Mouse (Mus musculus): Measurements from ENCODE around the gene Gpr55.
"Not testable (repeated sequence)": the region's sequence is repeated elsewhere in the genome, so short reads cannot be mapped to it uniquely, and the experiment has no call there.

The Gpr55 gene

GRCm38 (mm10) chr1:85960873-85961272, at the start of gene Gpr55:
TSS of gene Gpr55 (minus strand) at chr1:85961007.
- no peak for DNase-seq (ENCODE audit: low read depth)

GRCm38 (mm10) chr1:86007778-86008177, 47.0 kb upstream of the Gpr55 start:
- DNase-seq (ENCODE audit: low read depth) = peak; percentile 90

GRCm38 (mm10) chr1:86006040-86006439, 45.2 kb upstream of the Gpr55 start:
- no peak for DNase-seq (ENCODE audit: low read depth)

GRCm38 (mm10) chr1:86005540-86005939, 44.7 kb upstream of the Gpr55 start:
- DNase-seq (ENCODE audit: low read depth) = no peak

DNA sequence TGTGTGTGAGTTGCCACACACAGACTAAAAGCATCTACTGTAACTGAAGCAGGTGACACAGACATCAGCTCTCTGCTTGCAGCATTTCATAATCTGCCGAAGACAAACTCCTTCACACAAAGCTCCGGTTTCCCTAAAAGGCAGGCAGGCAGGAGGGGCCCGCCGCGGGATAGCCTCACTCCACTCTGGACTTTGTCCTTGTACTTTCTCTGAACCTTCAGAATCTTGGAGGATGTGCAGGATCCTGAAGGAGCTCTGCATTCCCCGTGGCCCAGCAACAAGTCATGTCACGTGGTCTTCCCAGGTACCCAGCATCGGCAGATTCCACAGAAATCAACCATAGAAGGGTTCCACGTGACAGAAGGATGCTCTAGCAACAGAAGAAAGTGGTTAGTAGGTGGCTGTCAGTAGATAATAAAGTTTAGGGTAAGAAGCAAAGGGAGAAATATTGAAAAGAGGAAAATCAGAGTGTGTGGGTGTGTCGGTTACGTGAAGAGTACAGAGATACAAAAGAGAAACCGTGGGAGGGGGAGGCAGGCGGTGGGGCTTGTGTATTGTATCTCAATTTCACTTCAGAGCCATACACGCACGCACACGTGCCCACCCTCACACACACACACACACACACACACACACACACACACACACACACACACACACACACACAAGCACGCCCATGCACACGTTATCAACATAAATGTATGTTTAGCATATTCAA, 39.2 kb upstream of the Gpr55 start:
- no peak for DNase-seq (ENCODE audit: low read depth)

DNA sequence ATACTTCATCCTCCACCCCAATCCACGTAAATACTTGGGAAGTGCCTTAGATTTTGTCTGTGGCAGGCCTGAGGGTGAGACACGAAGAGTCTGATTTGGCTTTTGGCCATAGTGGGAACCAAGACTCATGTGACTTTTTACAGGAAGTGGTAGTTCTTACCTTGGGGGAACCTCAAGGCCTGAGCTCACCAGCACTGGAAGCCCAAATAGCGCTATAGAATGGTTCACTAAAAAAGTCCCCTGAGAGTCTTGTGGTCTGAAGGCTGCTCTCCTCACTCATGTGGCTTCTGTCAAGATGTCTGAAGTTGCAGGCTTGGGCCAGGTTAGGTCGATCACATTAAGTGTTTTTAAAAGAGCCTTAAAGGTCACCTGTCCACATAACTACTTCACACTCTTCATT, 37.2 kb upstream of the Gpr55 start:
- no peak for DNase-seq (ENCODE audit: low read depth)

DNA sequence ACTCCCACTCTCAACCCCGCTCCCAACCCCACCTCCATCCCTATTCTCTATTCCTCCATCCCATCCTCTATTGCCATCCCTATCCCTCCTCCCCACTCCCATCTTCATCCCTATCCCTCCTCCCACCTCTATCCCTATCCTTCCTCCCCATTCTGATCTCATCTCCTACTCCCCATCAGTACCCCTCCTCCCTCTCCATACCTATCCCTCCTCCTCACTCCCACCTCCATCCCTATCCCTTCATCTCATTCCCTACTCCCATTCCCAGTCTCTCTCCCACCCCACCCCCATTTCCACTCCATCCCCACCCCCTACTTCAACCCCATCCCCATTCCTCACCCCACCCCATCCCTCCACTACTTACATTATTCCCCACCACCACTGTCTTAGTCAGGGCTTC, 36.4 kb upstream of the Gpr55 start:
- no peak for DNase-seq (ENCODE audit: low read depth)

GRCm38 (mm10) chr1:85993541-85993940, 32.7 kb upstream of the Gpr55 start:
- DNase-seq (ENCODE audit: low read depth) = no peak

DNA sequence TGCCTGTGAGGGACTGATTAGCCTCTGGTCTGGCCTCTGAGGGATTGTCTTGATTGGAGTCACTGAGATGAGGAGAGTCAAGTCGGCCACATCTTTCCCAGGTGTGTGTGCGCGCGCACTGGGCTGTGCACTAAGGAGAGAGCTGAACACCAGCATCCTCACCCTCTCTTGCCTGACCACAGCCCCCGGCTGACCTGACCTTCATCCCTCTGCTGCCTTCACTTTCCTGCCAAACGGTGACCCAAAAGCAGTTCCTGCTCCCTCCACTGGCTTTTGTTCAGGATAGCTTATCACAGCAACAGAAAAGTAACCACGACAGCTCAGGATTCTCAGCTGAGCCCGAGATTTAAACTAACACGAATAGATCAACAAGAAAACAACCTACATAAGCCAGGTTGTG, 31.4 kb upstream of the Gpr55 start:
- DNase-seq (ENCODE audit: low read depth) = no peak

DNA sequence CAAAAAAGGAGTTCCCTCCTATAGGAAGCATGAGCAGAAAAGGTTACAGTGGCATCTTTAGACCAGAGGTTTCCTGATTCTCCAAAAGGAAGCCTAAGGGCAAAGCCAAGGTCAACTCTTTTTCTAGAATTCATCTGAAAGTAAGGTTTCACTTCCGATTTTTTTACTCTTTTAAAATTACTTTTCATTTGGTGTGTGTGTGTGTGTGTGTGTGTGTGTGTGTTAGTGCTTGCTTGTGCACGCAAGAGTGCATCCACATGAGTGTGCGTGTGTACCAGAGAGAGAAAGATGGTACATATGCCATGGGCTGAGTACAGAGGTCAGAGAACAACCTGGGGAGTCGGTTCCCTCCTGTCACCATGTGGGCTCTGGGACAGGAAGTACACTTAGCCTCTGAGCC, 28.1 kb upstream of the Gpr55 start:
- DNase-seq (ENCODE audit: low read depth) = not testable (repeated sequence)

- DNase-seq (ENCODE audit: low read depth) = no peak
These were observed 27.5 kb upstream of the Gpr55 start for GRCm38 (mm10) chr1:85988351-85988750.

DNA sequence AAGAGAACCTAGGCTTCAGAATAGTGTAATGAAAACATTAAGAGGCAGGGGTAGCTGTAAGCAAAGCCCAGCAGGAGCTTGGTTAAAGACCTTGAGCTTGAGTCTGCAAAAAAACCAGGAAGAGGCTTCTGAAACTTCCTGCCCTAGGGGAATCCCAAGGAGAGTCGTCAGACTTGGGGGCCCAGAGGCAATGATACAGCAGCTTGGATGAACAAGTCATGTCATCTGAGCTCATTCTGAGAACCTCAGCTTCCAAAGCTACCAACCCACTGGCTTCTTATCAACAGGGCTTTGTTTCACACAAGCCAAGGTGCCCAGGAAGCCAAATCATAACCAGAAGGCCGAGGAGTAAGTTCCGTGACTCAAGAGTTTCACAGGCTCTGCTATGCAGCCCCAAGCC, 25.0 kb upstream of the Gpr55 start:
- no peak for DNase-seq (ENCODE audit: low read depth)

GRCm38 (mm10) chr1:85981738-85982357, 21.0 kb upstream of the Gpr55 start:
- DNase-seq (ENCODE audit: low read depth) = no peak

DNA sequence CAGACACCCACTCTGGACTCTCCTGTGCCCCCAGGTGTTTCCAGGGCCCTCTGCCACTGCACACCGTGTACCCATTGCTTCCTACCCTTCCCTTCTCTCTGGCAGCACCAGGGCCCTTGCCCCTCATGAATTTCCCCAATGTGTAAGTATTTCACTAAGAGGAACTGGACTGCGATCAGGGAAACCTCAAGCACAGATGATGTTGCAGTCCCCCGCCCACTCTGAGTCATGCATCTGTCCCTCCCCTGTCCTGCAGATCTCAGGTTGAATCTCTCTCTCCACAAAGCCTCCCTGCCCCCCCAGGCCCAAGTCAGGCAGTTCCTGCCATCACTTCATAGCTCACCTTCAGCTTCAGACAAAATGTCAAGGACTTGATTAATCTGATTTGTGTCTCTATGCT, 16.9 kb upstream of the Gpr55 start:
- DNase-seq (ENCODE audit: low read depth) = no peak

GRCm38 (mm10) chr1:85973468-85973877, 12.7 kb upstream of the Gpr55 start:
- DNase-seq (ENCODE audit: low read depth) = no peak

DNA sequence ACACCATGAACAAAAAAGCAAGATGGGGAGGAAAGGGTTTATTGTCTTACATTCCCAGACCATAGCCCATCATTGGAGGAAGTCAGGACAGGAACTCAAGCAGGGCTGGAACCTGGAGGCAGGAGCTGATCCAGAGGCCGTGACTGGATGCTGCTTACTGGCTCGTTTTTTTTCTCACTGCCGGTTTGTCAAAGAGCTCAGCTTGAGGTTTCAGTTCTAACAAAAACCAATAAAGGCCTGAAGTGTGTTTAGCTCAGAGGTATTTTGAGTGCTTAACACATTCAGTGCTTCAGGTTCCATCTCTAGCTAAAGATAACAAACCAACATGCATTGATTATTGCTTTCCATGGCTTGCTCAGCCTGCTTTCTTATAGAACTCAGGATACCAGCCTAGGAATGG, 11.5 kb upstream of the Gpr55 start:
- DNase-seq (ENCODE audit: low read depth) = no peak

GRCm38 (mm10) chr1:85971070-85971469, 10.3 kb upstream of the Gpr55 start:
- no peak for DNase-seq (ENCODE audit: low read depth)

DNA sequence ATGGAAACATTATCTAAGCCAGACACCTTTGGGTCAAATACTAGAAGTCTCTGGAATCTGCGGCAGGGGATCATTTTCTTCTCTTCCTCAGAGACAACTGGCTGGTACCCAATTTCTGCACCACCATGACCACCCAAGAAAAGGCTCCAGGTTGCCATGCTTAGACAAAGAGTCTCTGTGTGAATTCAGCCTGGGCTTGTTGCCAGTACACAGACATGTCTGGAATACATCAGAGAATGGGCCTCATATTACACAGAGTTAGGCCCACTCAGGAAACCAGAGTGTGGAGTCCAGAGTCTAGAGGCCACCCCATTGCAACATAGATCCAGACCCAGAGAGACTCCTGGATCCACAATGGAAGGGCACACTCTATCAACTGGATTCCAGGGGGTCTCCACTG, 8.7 kb upstream of the Gpr55 start:
- DNase-seq (ENCODE audit: low read depth) = peak; percentile 42

DNA sequence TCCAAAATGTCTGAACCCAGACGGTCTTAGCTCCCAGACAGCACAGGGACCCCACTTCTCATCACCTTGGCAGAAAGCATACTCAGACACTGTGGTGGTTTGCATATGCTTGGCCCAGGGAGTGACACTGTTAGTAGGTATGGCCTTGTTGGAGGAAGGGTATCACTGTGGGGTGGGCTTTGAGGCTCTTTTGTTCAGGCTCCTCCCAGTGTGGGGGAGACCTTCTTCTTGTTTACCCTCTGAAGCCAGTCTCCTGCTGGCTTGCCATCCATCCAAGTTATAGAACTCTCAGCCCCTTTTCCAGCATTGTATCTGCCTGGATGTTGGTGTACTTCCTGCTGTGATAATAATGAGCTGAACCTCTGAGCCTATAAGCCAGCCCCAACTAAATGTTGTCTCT, 8.3 kb upstream of the Gpr55 start:
- no peak for DNase-seq (ENCODE audit: low read depth)

DNA sequence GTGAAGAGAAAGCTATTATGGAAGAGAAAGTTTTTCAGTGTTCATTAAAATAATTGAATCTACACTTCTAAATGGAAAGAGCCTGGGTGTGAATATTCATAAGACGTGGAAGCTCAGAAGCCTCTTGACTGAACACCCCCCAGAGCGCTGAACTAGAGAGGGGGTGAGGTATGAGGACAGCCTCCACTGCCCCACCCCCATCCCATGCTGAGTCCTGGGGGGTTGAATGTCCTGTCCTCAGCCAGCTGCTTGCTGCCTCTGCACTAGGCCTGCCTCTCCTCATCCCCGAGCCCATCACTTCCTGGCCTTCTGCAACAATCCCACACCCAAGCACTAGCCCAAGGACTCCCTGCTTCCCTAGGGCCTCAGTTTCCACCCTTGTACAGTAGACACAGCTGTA, 5.0 kb upstream of the Gpr55 start:
- DNase-seq (ENCODE audit: low read depth) = no peak

DNA sequence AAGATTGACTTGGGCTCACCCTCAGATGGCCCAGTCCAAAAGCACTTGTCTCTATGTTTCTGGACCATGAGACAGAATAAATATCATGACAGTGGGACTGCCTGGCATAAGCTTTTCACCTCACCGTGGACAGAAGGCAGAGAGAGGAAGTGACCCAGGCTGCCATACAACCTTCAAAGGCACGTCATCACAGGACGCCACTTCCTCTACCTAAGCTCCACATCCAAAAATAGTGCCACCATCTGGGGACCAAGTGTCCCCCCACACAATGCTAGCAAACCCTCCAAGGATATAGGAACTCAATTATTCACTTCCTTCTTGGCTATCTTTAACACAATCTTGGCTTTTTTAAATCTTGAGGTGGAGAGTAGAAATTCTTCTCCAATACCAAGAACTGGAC, 1.3 kb upstream of the Gpr55 start:
- DNase-seq (ENCODE audit: low read depth) = no peak

GRCm38 (mm10) chr1:85959889-85960276, 924 bp downstream of the Gpr55 start:
- DNase-seq (ENCODE audit: low read depth) = no peak

DNA sequence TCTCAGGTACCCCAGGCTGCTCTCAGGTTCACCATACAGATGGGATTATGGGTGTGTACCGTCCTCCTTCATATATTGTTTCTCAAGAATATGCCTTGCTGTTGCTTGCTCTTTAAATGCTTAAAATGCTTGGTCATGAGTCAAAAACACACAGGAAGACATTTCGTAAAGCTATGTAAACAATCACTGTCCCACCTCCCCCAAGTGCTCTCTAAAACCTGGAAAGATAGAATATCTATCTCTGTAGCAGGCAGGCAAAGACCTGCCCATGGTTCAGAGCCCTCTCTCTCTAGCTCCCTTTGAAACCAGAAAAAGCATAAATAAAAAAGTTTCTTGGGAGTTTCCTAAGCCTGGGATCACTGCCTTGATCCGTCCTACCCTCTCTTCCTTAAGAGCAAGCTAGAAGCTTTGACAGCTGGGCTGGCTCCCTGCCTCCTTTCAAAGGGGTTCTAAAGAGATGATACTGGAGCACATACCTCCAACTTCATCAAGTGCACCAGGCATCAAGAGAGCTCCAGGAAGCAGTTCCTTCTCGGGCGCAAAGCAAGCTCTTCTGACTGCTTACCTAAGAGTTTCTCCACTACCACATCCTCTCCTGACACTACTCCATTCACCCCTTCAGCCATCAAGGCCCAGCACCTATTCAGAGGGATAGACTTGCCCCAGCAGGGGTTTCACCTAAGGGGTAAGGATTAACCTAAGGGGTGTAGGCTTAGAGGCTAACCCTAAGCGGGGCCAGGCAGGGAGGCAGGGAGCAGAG, 1.5 kb downstream of the Gpr55 start:
- no peak for DNase-seq (ENCODE audit: low read depth)

Data from NIH3T3 (cell line).